Mouse (Mus musculus): ENCODE measurements around the gene Vps51. TPM values are rescaled to one million over a fixed set of nuclear protein-coding genes. Genes with fewer than 3 reads are reported as not detected.
A peak's percentile ranks its signal among the peaks of the same experiment; 100 is the strongest.

Gene Vps51
- polyA plus RNA-seq, 1 experiment, result 47.4 TPM

DNA sequence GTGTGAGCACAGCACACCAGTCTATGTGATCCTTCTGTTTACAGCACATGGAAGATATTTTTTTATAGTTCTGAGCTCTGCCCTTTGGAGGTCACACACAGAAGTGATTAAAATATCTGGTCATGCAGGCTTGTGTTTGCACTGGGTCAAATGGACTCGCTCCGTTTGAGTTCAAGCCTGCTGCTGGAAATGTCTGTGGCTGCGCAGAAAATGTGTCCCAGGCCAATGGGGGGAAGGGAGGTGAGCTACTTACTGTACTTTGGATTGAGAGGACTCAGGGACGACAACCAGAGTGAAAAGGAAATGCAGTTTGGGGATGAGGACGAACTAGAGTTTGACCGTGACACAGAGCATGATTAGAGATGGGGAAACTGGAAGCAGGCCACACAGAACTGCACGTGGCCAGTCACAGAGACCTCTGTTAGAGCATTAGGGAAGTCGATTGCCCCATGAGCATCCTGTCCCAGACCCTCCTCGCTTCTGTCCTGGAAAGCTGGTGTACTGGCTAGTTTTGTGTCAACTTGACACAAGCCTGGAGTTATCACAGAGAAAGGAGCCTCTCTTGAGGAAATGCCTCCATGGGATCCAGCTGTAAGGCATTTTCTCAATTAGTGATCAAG, 41.0 kb downstream of the Vps51 start:
- Histone ChIP-seq H3K9ac (ENCODE audit: low read depth, poor library complexity, severe bottlenecking) (no peak overlapping the region), H3K4me1 (ENCODE audit: control insufficient read depth, insufficient read depth, low read length) (no peaks in the 10 kb centered on the region), H3K27me3 (ENCODE audit: control insufficient read depth, insufficient read depth, low read length, poor library complexity, severe bottlenecking) (no peaks in the 10 kb centered on the region), H3K27ac (ENCODE audit: insufficient read depth, low read length) (no peak overlapping the region), H3K4me3 (ENCODE audit: low read depth, low read length) (no peak overlapping the region), H3K36me3 (ENCODE audit: control insufficient read depth, insufficient read depth, low read length, poor library complexity, severe bottlenecking) (no peaks in the 10 kb centered on the region), H3K9me3 (replicated peaks; ENCODE audit: control insufficient read depth, insufficient read depth, low read length, poor library complexity, severe bottlenecking) (no peaks in the 10 kb centered on the region)
- TF ChIP-seq EP300 (IDR thresholded peaks at IDR 0.05; ENCODE audit: insufficient read depth, low read depth, low read length), result no peak
- TF ChIP-seq CTCF (IDR thresholded peaks at IDR 0.05; ENCODE audit: low read depth, low read length), result no peak
- no peak for TF ChIP-seq POLR2A (IDR thresholded peaks at IDR 0.05; ENCODE audit: insufficient read depth, low read length)

DNA sequence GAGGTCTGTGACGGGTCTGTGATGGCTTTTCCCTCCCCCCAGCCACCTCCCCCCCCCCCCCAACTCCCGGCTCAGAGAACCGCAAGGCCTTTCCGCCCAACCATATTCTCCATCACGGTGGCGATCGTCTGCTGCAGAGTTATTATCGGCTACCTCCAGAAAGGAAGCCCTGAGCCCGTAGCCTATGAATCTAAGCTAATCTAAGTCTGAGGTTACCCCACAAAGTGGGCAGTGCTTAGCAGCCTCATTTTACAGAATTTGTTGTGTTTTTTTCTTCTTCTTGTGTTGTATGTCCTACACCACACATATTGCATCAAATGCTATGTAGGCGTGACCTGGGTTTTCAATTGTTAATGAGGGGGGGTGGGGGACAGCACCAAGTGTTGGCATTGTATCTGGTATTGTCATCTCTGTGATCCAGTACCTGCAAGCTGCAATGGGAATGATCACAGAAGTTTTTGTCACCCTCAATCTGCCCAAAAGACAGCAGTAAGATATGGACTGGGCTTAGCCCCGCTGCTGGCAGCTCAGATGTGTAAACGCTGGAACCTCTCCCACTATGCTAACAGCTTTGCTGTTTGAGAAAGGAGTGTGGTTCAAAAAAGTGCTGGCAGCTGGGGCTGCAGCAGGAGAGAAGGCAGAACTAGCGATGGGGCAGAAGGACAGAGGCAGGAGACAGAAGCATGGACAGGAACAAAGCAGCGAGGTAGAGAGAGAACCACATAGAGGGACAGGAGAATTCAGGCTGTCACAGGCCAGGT, 46.3 kb downstream of the Vps51 start:
- no peaks in the 10 kb centered on the region for H3K4me1 ChIP-seq (ENCODE audit: control insufficient read depth, insufficient read depth, low read length)
- H3K4me3 ChIP-seq (ENCODE audit: low read depth, low read length), result no peak overlapping the region
- no peaks in the 10 kb centered on the region for H3K9me3 ChIP-seq (replicated peaks; ENCODE audit: control insufficient read depth, insufficient read depth, low read length, poor library complexity, severe bottlenecking)
- TF ChIP-seq CTCF (IDR thresholded peaks at IDR 0.05; ENCODE audit: low read depth, low read length) (no peak), EP300 (IDR thresholded peaks at IDR 0.05; ENCODE audit: insufficient read depth, low read depth, low read length) (no peak), POLR2A (IDR thresholded peaks at IDR 0.05; ENCODE audit: insufficient read depth, low read length) (no peak)
- no peaks in the 10 kb centered on the region for H3K27me3 ChIP-seq (ENCODE audit: control insufficient read depth, insufficient read depth, low read length, poor library complexity, severe bottlenecking)
- H3K27ac ChIP-seq (ENCODE audit: insufficient read depth, low read length), result no peak overlapping the region
- 0 out of 2 replicates have a peak overlapping the region, but pooled peaks have one; percentile 16 for H3K9ac ChIP-seq (ENCODE audit: low read depth, poor library complexity, severe bottlenecking)
- H3K36me3 ChIP-seq (ENCODE audit: control insufficient read depth, insufficient read depth, low read length, poor library complexity, severe bottlenecking), result no peaks in the 10 kb centered on the region

DNA sequence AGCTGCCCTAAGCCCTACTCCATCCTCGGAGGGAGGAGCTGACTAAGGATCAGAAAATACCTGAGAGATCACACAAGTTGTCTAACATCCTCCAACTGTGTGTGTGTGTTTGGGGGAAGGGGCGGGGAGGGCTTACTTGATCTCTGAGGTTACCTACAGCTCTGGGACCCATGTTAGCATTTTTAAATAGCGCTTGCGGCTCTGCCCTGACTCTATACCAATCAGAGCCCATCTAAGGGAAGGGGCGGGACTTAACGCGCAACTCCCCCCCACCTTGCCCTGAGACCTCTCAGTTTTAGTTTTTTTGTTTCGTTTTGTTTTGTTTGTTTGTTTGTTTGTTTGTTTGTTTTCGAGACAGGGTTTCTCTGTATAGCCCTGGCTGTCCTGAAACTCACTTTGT, 47.6 kb downstream of the Vps51 start:
- TF ChIP-seq POLR2A (IDR thresholded peaks at IDR 0.05; ENCODE audit: insufficient read depth, low read length) (no peak), EP300 (IDR thresholded peaks at IDR 0.05; ENCODE audit: insufficient read depth, low read depth, low read length) (no peak), CTCF (IDR thresholded peaks at IDR 0.05; ENCODE audit: low read depth, low read length) (no peak)
- Histone ChIP-seq H3K4me1 (ENCODE audit: control insufficient read depth, insufficient read depth, low read length) (no peaks in the 10 kb centered on the region), H3K9ac (ENCODE audit: low read depth, poor library complexity, severe bottlenecking) (no peak overlapping the region), H3K27ac (ENCODE audit: insufficient read depth, low read length) (no peak overlapping the region), H3K27me3 (ENCODE audit: control insufficient read depth, insufficient read depth, low read length, poor library complexity, severe bottlenecking) (no peaks in the 10 kb centered on the region), H3K9me3 (replicated peaks; ENCODE audit: control insufficient read depth, insufficient read depth, low read length, poor library complexity, severe bottlenecking) (no peaks in the 10 kb centered on the region), H3K36me3 (ENCODE audit: control insufficient read depth, insufficient read depth, low read length, poor library complexity, severe bottlenecking) (no peaks in the 10 kb centered on the region), H3K4me3 (ENCODE audit: low read depth, low read length) (no peak overlapping the region)

DNA sequence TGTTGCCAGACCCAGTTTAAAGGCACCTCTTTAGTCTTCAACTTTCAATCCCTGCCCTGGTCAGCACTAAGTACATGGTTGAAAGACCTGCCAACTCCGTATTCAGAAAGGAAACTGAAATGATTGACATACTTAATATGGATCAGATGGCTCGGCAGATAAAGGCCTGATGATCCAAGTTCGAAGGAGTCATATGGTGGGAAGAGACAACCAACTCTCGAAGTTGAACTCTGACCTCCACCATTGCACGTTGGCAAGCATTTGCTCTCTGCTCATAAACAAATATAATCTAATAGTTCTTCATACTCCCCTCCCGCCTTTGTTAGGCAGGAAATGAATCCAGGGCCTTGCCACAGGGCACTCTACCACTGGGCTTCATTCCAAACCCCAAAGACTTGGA, 48.0 kb downstream of the Vps51 start:
- Histone ChIP-seq H3K4me1 (ENCODE audit: control insufficient read depth, insufficient read depth, low read length) (no peaks in the 10 kb centered on the region), H3K27ac (ENCODE audit: insufficient read depth, low read length) (no peak overlapping the region), H3K36me3 (ENCODE audit: control insufficient read depth, insufficient read depth, low read length, poor library complexity, severe bottlenecking) (no peaks in the 10 kb centered on the region), H3K4me3 (ENCODE audit: low read depth, low read length) (no peak overlapping the region), H3K9me3 (replicated peaks; ENCODE audit: control insufficient read depth, insufficient read depth, low read length, poor library complexity, severe bottlenecking) (no peaks in the 10 kb centered on the region), H3K9ac (ENCODE audit: low read depth, poor library complexity, severe bottlenecking) (no peak overlapping the region), H3K27me3 (ENCODE audit: control insufficient read depth, insufficient read depth, low read length, poor library complexity, severe bottlenecking) (no peaks in the 10 kb centered on the region)
- no peak for TF ChIP-seq CTCF (IDR thresholded peaks at IDR 0.05; ENCODE audit: low read depth, low read length)
- no peak for TF ChIP-seq POLR2A (IDR thresholded peaks at IDR 0.05; ENCODE audit: insufficient read depth, low read length)
- no peak for TF ChIP-seq EP300 (IDR thresholded peaks at IDR 0.05; ENCODE audit: insufficient read depth, low read depth, low read length)

DNA sequence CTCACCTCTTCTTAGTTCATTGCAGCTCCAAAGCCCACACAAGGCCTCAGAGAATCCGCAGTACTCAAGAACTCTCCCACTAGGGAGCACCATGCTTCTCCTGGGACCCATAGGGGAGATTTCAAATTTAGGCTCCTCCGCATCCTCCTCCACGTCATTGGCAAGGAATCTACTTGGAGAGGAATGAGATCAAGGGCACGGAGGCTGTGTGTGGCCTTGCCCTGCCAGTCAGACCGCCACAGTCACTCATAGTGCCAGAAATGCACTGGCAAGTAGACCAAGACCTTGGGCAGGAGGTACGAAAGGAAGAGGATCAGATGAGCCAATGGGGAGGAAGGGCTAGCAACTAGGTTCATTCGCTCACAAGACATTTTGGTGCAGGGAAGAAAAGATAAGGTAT, 53.1 kb downstream of the Vps51 start:
- Histone ChIP-seq H3K4me3 (ENCODE audit: low read depth, low read length) (no peak overlapping the region), H3K36me3 (ENCODE audit: control insufficient read depth, insufficient read depth, low read length, poor library complexity, severe bottlenecking) (no peaks in the 10 kb centered on the region), H3K27ac (ENCODE audit: insufficient read depth, low read length) (no peak overlapping the region), H3K4me1 (ENCODE audit: control insufficient read depth, insufficient read depth, low read length) (no peaks in the 10 kb centered on the region), H3K27me3 (ENCODE audit: control insufficient read depth, insufficient read depth, low read length, poor library complexity, severe bottlenecking) (no peaks in the 10 kb centered on the region), H3K9me3 (replicated peaks; ENCODE audit: control insufficient read depth, insufficient read depth, low read length, poor library complexity, severe bottlenecking) (no peaks in the 10 kb centered on the region), H3K9ac (ENCODE audit: low read depth, poor library complexity, severe bottlenecking) (no peak overlapping the region)
- TF ChIP-seq POLR2A (IDR thresholded peaks at IDR 0.05; ENCODE audit: insufficient read depth, low read length) (no peak), EP300 (IDR thresholded peaks at IDR 0.05; ENCODE audit: insufficient read depth, low read depth, low read length) (no peak), CTCF (IDR thresholded peaks at IDR 0.05; ENCODE audit: low read depth, low read length) (no peak)

DNA sequence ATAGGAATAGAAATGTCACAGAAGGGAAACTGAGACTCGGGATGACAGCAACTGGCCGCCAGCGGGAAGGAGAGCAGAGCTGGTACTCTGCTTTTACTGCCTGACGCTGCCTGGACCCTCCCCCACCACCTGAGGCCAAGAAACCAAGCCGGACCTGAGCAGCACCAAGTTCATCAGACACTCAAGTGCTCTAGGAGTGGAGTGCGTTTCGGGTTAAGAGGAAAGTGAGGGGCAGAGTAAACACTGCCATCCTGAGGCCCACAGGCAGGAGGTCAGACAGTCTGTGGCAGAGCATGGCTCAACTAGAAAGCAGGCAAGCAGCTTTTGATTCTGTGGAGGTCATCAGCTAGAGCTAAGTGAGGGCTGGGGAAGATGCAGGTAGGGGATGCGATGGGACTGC, 54.0 kb downstream of the Vps51 start:
- Histone ChIP-seq H3K9ac (ENCODE audit: low read depth, poor library complexity, severe bottlenecking) (no peak overlapping the region), H3K4me1 (ENCODE audit: control insufficient read depth, insufficient read depth, low read length) (no peaks in the 10 kb centered on the region), H3K9me3 (replicated peaks; ENCODE audit: control insufficient read depth, insufficient read depth, low read length, poor library complexity, severe bottlenecking) (no peaks in the 10 kb centered on the region), H3K4me3 (ENCODE audit: low read depth, low read length) (no peak overlapping the region), H3K36me3 (ENCODE audit: control insufficient read depth, insufficient read depth, low read length, poor library complexity, severe bottlenecking) (no peaks in the 10 kb centered on the region), H3K27me3 (ENCODE audit: control insufficient read depth, insufficient read depth, low read length, poor library complexity, severe bottlenecking) (no peaks in the 10 kb centered on the region), H3K27ac (ENCODE audit: insufficient read depth, low read length) (no peak overlapping the region)
- TF ChIP-seq CTCF (IDR thresholded peaks at IDR 0.05; ENCODE audit: low read depth, low read length) (no peak), POLR2A (IDR thresholded peaks at IDR 0.05; ENCODE audit: insufficient read depth, low read length) (no peak), EP300 (IDR thresholded peaks at IDR 0.05; ENCODE audit: insufficient read depth, low read depth, low read length) (no peak)

Measured in ES-Bruce4 (cell line).